8 mouse cellular contexts compared by ENCODE assay signal in genomic region chr11:55023583-55023982, GRCm38 (mm10). TPM values are rescaled to one million over a fixed set of nuclear protein-coding genes. Genes with fewer than 3 reads are reported as not detected.
A peak's percentile ranks its signal among the peaks of the same experiment; 100 is the strongest.
DNase-seq lines count a peak whose midpoint lies in the region; ATAC-seq and TF ChIP-seq lines count a peak whose summit lies in the region.

No protein-coding gene starts in this region.

- peak overlapping the region; percentile 41; the same call in 1 of the 2 replicates for H3K4me2 ChIP-seq in liver, embryonic 13.5 days

- H3K9me3 ChIP-seq in liver, embryonic 13.5 days (replicated peaks), result no peaks in the 10 kb centered on the region

- 0 out of 2 replicates have a peak, but pooled peaks have one; percentile 15 for TF ChIP-seq POLR2A in heart, adult 2 months (IDR thresholded peaks at IDR 0.05; ENCODE audit: insufficient read depth, low read depth, low read length)
- TF ChIP-seq POLR2A in thymus, adult 2 months (IDR thresholded peaks at IDR 0.05; ENCODE audit: control insufficient read depth, extremely low read depth, insufficient read depth, low read length, poor library complexity), result no peak

- no peaks in the 10 kb centered on the region for H3K27me3 ChIP-seq in heart, adult 2 months (ENCODE audit: control insufficient read depth, insufficient read depth, low read length)
- no peaks in the 10 kb centered on the region for H3K27me3 ChIP-seq in thymus, adult 2 months (ENCODE audit: control insufficient read depth, insufficient read depth, low read length)
- H3K27me3 ChIP-seq in liver, embryonic 13.5 days, result no peaks in the 10 kb centered on the region

- intact Hi-C loops in heart, adult 2 months (cut with DNase I), result no loop called here

- peaks cover 32% of the 10 kb centered on the region for H3K36me3 ChIP-seq in heart, adult 2 months (ENCODE audit: control insufficient read depth, insufficient read depth, low read length)
- no peaks in the 10 kb centered on the region for H3K36me3 ChIP-seq in thymus, adult 2 months (ENCODE audit: control insufficient read depth, insufficient read depth, low read length)
- H3K36me3 ChIP-seq in liver, embryonic 13.5 days, result peaks cover 13% of the 10 kb centered on the region; the same call in 1 of the 2 replicates

- no peak for TF ChIP-seq EP300 in heart, adult 2 months (IDR thresholded peaks at IDR 0.05; ENCODE audit: insufficient read depth, low read depth, low read length)

- peaks cover 50% of the 10 kb centered on the region for H3K4me1 ChIP-seq in heart, adult 2 months (ENCODE audit: control insufficient read depth, insufficient read depth, low read length)
- peaks cover 32% of the 10 kb centered on the region for H3K4me1 ChIP-seq in thymus, adult 2 months (replicated peaks; ENCODE audit: control insufficient read depth, insufficient read depth, low read length)
- H3K4me1 ChIP-seq in liver, embryonic 13.5 days (replicated peaks), result peaks cover 95% of the 10 kb centered on the region

- no peak overlapping the region for H3K4me3 ChIP-seq in heart, adult 2 months
- no peak overlapping the region; the same call in 1 of the 2 replicates for H3K4me3 ChIP-seq in thymus, adult 2 months (ENCODE audit: control insufficient read depth, insufficient read depth, low read length)
- H3K4me3 ChIP-seq in liver, embryonic 13.5 days (replicated peaks), result no peak overlapping the region

- WGBS in heart, adult 2 months, result 38% methylated on average over 3 of the region's 3 CpGs
- 69% methylated on average over 3 of the region's 3 CpGs for WGBS in thymus, adult 2 months
- WGBS in liver, embryonic 13.5 days (ENCODE audit: insufficient replicate concordance), result 52% methylated on average over 3 of the region's 3 CpGs

- no peak for ATAC-seq in liver, embryonic 13.5 days (ENCODE audit: low read depth)

- DNase-seq in heart, adult 2 months, result no peak
- DNase-seq in heart, adult 11 months, result no peak
- DNase-seq in thymus, adult 2 months, result no peak
- DNase-seq in thymus, adult 18-20 months, result no peak
- no peak for DNase-seq in liver, embryonic 13.5 days
- no peak for DNase-seq in ovary, adult 18-20 months (ENCODE audit: low spot score)
- DNase-seq in spleen, postnatal 14 days (ENCODE audit: low spot score in 2 of 2), result no peak
- no peak for DNase-seq in cerebellum, adult 18-20 months

- H3K9ac ChIP-seq in heart, adult 2 months (ENCODE audit: low read depth, low read length), result peak overlapping the region; percentile 52
- H3K9ac ChIP-seq in liver, embryonic 13.5 days, result no peak overlapping the region

- H3K79me2 ChIP-seq in heart, adult 2 months (replicated peaks; ENCODE audit: control insufficient read depth, insufficient read depth, low read length), result no peaks in the 10 kb centered on the region; the same call in 1 of the 2 replicates

- H3K27ac ChIP-seq in heart, adult 2 months, result peak overlapping the region; percentile 90
- peak overlapping the region; percentile 49 for H3K27ac ChIP-seq in thymus, adult 2 months (ENCODE audit: control insufficient read depth, insufficient read depth, low read length)
- peak overlapping the region; percentile 79 for H3K27ac ChIP-seq in liver, embryonic 13.5 days

- TF ChIP-seq CTCF in heart, adult 2 months (IDR thresholded peaks at IDR 0.05), result no peak
- TF ChIP-seq CTCF in thymus, adult 2 months (IDR thresholded peaks at IDR 0.05; ENCODE audit: borderline replicate concordance, control insufficient read depth, extremely low read depth, insufficient read depth, low read length, poor library complexity), result no peak

RNA-seq across cellular contexts. Expression of gene Anxa6, which starts 9.7 kb away (rescaled TPM):
- 100 to 1,000 TPM; 205 to 213 TPM for total RNA-seq in heart, adult 2 months (2021)
- 136 and 193 TPM in 2 replicates for polyA plus RNA-seq in heart, adult 2 months (2012; rRNA removed)
- polyA plus RNA-seq in thymus, adult 2 months (2012; rRNA removed), result 121 and 130 TPM in 2 replicates
- polyA plus RNA-seq in liver, embryonic 13.5 days (2015; fragmentation: Nextera tagmentation; extraction: Ambion mirVana), result 45.3 and 50.2 TPM in 2 replicates

RNA-seq across cellular contexts. Expression of gene Ccdc69, which starts 54.3 kb away (rescaled TPM):
- 1 to 10 TPM; 6.5 to 9.7 TPM for total RNA-seq in heart, adult 2 months (2021)
- polyA plus RNA-seq in heart, adult 2 months (2012; rRNA removed), result 9.2 and 24.8 TPM in 2 replicates
- 13.9 and 16.5 TPM in 2 replicates for polyA plus RNA-seq in thymus, adult 2 months (2012; rRNA removed)
- polyA plus RNA-seq in liver, embryonic 13.5 days (2015; fragmentation: Nextera tagmentation; extraction: Ambion mirVana), result 0.96 and 1.1 TPM in 2 replicates
